Mouse (Mus musculus) thymus, postnatal 25 days (tissue): ENCODE data around the gene Man1c1.

Experiments
- DNase-seq: peaks from one replicate; pipeline ENCODE4 v3.0.0; 2022

The Man1c1 gene

DNA sequence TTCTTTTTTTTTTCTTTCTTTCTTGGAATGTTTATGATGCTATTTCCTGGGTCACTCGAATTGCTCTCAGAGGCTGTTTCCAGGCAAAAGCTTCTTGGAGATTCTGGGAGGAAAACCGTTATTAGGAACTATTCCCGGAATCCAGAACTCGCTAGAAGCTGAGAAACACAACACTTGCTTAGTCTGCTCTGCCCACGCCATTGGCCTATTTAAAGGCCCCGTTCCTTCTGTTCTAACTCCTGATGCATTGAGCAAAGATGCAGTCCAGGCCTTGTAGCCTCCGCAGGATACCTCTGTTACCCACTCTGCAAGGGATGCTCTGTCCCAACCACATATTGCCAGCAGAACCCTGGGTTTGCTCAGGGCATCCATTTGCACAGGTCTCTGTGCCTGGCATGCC is 103.3 kb downstream of the Man1c1 start:
- DNase-seq: no peak

DNA sequence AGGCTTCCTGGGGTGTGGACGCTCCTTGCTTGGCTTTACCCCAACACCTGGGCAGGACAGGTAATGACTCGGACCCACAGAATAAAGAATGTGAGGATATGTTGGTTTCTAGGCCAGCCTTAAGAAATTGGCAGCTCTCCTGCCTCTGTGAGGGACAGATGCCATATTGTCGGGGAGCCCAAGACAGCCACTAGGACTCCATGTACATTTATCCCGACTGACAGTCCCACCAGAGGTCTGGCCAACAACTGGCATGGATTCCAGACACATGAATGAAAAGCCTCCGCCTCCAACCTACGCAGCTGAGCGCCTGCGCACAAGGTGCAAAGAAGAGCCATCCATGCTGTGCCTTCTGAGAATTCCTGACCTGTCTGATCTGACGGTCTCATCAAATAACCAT is 104.0 kb downstream of the Man1c1 start:
- DNase-seq: no peak

DNA sequence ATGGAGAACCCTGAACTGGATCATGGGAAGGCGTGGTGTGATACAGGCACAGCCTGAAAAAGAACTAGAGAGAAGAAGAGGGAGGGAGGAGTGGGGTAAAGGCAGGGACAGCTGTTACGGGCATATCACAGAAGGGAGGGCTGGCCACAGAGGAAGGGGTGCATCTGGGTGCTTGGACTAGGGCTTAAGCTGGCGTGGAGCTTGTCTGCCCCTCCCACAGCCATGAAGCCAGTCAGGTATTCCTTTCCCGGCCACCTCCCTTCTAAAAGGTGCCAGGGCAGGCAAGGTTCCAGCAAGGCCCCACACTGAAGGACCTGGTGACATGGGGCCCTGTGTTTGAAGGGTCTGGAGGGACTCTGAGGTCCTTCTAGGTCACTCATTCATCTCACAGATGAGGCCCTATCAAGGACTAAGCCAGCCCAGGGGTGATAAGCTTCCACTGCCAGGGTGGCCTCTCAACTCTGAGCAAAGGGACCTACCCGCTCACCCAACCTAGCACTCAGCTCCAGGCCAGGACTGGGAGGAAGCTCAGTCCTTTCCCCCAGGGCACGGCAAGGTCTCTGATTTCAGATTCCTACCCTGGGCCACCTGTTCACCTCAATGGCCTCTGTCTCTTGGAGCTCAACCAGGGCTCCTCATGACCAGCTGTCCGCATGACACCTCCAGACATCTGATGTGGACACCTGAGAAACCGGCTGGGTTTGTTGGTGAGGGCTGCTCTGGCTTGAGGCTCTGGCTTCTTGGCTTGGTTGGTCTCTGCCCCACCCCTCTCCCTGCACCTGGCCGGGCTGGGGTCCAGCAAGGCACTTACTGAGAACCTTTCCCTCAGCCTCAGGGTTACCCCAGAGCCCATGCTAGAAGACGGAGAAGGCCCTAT is 107.0 kb downstream of the Man1c1 start:
- no peak for DNase-seq

DNA sequence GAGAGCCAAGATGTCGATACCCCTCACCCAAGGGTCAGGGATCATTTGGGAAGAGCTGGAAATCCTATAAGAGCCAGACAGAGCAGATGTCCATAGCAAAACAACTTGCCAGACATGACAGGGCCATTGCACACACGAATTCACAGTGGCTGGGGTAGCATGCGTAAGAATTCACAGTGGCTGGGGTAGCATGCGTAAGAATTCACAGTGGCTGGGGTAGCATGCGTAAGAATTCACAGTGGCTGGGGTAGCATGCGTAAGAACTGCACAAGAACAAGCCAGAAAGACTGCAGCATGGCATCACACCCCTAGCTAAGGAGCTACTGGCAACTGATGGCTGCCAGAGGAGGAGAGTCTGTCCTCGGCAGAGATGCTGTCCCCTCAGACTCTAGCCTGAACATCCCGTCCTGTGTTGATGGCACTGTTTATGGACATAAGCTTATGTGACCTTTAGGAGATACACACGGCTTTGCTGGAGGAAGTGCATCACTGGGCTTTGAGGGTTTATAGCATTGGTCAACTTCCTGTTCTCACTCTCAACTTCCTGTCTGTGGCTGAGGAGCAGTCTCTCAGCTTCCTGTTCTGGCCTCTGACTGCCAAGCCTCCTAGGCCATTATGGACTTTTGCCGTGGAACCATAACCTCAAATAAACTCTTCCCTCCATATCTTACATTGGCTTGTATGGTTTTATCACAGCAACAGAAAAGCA is 109.2 kb downstream of the Man1c1 start:
- no peak for DNase-seq

DNA sequence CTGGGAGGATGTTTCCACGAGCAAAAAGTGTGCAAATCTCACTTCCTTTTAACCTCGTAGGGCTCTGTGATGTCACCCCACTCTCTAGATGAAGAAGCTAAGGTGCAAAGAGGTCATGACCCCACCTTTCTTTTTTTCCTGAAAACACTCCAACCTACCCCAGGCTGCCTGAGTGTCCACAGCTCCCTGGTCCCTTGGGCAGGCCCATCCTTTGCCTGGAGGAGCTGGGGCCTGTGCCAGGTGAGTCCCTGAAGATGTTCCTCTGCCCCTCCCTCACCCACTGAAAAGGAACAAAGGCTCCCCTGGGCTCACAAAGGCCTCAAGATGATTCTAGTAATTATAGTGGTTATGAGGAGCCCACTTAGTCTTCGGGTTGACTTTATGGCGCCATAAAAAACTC is 111.6 kb downstream of the Man1c1 start:
- no peak for DNase-seq

DNA sequence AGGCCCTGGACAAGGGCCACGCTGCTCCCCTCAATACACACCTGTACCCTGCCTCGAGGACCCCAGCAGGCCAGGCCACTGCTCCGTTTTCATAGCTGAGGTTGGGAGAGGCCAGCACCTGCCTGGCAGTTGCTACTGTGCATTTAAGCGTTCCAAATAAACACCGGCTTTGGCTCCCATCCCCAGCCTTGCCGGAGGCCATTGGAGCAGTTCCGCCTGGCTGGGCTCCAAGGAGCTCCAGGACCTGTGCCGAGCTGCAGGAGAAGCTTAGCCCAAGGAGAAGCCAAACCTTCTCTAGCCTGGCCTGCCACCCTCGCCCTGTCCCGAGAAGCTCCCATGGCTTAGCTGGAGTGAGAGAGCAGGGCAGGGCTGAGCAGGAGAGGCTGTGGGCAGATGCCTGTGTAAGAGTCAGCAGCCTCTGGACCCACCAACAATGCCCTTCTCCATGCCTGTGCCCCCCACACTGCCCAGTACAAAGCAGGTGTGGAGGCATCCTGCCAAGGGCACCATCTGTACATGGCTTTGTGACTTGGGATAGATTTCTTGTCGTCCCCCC is 112.5 kb downstream of the Man1c1 start:
- peak; percentile 5 for DNase-seq

DNA sequence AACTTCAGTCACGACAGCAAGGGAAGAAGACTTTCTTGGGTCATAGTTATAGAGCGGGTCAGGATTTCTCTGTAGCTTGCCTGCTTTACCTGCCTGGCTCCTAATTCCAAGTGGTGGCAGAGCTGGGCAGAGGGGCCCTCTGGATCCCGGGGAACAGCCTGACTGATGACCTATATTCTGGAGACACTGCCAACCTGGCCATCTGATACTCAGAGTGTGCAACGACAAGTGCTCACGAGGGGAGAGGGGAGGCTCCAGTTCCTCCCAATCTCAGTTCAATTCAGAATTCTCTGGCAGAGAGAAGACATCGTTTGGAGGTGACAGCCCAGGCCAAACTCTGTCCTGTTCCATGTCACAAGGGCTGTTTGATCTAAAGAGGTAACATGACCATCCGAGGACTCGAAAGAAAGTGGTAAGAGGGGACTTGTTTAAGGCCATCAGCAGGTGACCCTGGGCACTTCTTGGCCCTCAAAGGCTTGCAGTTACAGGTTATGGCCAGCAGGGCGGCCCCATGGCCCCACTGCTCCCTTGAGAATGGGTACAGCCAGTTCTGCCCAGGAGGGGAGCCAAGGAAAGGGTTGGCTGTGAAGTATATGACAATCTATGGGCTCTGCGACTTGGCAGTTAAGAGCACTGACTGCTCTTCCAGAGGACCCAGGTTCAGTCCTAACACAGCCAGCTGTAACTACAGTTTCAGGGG is 113.7 kb downstream of the Man1c1 start:
- DNase-seq: peak; percentile 28

DNA sequence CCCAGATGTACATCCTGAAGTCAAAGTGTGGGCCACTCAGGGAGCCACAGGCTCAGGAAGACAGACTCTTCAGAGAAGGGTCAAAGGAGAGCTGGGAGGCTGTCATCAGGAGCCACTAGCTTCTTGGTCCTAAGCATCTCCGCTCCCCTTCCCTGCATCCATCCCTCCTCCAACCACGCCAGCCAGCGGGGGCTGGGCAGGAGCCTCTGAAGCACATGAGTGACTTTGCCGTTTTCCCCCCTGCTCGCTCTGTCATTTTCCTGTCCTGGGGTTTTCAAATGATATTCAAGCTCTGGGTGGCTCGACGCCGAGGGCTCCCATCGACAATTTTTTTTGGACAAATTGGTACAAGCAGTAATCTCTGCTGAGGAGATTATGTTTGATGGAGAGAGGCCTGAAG is 114.3 kb downstream of the Man1c1 start:
- no peak for DNase-seq

DNA sequence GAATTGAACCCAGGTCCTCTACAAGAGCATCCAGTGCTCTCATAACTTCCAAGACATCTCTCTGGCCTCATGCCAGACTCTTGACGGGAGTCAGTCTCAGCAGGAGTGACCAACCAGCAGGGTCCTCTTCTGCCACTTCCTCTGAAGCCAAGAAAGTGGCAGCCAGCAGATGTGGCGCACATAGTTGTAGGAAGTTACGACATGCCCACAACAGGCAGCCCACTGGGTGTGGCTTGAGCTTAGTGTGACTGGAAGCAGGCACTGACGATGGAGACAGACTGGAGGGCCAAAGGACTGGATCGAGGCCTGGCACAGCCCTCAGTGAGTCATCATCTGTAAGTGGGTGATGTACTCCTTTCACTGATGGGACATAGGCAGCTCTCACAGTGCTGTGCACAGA is 115.1 kb downstream of the Man1c1 start:
- DNase-seq: no peak

DNA sequence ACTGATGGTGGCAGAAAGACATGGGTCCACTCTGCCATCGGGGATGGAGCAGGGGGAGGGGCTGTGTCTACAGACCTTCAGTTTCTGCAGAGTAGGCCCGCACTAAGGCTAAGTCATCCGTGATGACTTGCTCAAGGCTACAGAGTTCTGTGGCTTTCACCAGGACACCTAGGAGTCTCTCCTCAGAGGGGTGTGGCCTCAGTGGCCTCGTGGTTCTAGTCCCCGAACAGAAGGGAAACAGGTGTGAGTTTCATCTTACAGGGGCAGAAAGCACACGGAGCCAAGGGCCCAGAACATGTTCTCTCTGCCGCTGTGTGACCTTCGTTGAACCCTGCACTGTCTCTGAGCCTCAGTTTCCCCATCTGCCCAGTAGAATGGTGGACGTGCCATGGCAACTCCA is 115.8 kb downstream of the Man1c1 start:
- no peak for DNase-seq

DNA sequence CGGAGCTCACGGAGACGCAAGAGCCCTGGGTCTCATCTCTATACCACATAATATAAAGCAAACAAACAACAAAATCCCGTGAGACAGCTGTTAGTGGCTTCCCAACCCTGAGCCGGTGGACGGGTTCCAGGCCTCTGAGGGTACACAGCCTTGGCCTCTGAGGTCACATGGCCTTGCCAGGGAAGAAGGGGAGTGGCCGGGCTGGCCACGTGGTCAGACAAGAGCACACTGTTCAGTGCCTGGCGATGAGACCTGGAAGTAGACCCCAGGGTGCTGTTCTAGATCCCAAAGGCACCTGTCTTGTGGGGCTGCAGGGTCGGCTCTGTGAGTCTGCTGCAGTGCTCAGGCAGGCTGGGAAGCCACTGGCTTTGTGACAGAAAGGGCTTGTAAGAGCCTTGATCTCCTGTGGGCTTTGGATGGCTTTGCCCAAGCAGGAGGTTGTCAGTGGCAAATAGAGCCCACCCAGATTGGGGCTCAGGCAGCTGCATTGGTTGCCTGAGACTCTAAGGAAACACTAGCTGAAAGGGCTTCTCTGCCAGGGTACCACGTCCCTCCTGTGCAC is 116.4 kb downstream of the Man1c1 start:
- no peak for DNase-seq

DNA sequence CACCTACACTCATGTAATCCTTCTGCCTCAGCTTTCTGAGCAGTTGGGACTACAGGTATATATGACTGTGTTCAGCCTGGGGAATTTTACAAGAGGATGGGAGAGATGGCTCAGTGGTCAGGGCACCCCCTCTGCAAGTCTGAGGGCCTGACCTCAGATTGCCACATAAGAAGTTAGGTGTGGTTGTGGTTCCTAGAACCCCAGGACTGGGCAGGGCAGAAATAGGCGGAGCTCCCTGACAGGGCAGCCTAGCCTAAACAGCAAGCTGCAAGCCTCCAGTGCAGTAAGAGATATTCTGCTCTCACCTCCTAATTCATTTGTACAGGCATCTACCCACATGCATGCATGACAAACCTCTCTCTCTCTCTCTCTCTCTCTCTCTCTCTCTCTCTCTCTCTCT is 117.5 kb downstream of the Man1c1 start:
- no peak for DNase-seq

DNA sequence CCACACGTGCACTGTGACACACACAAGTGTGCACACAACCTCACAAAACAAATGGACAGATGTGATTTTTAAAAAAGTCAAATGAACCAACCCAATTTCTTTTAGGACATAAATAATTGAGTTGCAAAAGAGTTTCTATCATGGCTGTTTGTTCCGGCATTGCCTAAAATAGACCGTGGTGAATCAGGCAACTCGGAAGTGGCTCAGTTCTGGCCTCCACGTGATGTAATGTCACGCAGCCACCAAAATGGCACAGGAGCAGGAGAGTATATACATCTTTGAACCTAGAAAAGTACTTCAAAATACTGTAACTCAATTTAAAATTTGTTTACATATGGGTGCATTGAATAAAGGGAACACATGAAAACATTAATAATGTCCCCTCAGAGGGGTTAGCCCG is 118.0 kb downstream of the Man1c1 start:
- no peak for DNase-seq

DNA sequence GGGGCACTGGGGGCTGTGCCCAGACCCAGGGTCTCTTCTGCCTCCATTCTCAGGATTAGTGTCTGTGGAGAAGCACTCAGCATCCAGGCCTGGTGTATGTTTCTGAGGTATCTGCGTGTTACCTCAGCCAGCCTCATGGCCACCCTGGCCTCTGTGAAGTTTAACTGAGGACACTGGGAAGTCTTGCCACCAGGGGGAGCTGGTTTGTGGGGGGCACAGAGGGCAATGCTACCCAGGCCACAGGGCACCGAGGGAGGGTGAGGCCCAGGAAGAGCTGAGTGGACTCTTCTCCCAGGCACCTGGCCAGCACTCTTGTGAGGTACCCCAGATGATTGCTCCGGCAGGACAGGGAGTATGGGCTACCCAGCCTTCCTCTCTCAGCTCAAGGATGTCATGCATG is 120.6 kb downstream of the Man1c1 start:
- DNase-seq: peak; percentile 46

DNA sequence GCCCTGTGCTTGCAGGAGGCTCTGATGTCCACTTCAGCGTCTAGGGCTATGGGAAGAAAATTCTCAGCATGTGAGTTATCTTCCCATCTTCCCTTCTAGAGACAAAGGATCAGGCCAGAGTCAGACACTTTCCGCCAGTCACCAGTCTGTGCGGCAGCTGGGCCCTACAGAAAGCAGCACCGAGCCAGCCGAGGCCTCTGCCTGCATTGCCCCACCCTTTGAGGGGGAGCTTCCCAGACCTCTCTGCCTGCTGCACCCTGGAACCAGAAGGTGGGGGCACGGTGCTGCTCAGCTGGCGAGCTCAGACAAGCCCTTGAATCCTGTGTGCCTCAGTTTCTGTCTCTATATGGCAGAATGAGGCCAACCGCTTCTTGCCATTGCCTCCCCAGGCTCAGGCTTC is 122.7 kb downstream of the Man1c1 start:
- DNase-seq: no peak

DNA sequence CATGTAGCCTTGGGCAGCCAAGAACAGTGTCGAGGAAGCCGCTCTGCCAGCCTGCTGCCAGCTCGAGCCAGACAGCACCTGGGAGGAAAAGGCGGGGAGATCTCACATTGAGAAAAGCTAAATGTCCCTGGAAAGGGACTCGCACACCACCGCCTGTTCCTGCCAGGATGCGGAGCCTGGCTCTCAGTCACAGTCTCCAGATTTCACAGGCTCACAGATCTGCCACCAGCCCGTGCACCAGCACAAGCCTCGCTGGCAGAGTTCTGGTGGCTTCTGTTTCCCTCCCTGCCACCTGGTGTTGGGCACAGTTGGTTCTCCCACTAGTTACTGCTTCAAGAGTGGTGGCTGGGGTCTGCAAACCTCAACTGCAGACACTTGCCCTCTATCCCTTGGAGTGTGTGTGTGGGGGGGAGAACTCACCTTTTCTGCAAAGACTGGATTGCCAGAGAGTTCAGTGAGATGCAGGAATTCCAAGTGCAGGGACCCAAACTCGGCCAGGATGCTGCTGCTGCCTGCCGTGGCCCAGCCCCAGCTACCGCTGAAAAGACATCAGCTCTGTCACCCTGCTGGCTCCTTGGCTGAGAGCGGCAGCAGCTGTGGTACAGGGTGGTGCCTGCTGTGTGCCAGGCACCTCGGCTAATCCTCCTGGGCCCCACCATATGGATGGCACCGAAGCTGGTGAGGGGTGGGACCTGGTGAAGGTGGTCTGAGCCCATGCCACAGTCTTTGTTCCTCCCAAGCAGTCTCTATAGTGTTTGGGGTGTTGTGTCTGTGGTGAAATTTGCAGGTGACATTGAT is 123.5 kb downstream of the Man1c1 start:
- no peak for DNase-seq

DNA sequence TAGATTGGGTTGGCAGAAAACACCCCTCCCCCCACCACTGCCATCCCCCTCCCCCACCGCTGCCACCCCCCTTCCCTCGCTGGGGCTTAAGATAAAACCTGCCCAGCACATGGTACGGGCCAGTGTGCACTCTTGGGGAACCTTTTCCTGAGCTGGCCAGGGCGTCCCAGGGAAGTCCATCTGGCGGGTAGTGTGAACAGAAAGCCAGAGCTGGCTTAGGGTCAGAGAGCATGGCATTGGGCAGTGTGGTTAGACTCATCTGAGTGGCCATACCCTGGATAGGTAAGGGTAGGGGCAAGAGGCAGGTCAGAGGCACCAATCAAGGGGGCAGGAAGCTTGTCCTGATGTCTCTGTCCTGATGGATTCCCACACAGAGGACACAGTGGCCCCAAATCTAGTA is 124.5 kb downstream of the Man1c1 start:
- DNase-seq: no peak

DNA sequence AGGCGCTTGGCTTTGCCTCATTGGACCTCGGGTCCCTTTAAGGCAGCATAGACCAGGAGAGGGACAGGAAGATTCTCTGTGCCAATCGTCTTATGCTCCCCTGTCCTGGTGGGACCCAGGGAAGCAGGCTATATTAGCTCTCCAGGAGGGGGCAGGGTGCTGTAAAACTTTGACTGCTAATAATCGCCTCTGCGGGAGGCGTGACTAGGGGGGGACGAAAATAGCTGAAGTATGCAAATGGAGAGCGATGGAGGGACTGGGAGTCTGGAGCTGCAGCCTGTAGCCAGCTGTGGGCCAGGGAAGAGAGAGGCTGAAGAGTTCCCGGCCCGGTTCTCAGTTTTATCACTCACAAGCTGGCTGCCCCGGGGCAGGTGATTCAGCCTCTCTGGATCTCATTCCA is 124.9 kb downstream of the Man1c1 start:
- no peak for DNase-seq

DNA sequence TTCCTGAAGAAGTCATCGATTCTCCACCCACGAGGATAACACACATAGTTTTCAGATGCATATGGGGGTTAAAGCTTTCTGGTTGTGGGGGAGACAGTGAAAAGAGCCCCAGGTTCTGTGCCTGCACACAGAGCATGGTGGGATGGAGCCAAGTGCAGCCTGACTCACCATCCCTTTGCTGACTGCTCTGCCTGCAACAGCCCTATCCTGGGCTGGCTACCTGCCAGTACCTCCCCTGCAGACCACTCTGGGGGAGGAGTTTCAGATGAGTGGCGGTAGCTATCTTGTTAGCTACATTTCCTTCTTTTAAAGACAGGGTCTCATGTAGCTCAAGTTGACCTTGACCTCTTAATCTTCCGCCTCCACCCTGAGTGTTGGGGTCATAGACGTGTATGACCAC is 125.7 kb downstream of the Man1c1 start:
- DNase-seq: no peak

DNA sequence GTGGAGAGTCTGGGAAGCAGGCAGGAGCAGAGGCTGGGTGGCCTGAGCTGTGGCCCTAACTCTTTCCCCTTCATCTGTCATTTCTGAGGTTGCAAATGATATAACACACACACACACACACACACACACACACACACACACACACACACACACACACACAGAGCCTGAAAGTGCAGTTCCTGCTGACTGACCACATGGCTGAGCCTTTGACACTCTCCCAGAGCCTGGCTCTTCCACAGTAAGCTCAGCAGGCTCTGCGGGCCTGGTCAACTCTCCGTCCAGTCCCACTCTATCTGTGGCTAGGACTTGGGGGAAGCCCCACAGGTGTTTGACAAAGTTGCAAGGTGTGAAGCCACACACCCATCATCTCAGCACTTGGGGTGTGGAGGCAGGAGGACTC is 126.8 kb downstream of the Man1c1 start:
- no peak for DNase-seq

DNA sequence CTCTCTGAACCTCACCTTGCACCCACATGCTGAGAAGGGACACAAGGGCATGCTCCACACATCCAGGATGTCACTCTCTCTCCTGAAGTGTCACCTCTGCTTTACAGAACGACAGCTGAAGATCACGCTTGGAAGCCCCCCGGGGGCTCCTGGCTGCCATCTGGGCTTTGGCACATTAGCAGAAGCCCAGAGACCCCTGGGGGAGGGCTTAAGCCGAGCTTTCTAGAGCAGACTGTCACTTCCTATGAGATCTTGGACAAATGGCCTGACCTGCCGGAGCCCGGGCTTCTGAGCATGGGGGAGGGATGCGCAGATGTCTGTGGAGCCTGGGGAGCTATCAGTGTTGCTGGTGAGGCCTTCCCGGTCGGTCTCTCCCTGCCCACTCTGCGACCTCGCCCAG is 128.6 kb downstream of the Man1c1 start:
- DNase-seq: no peak
